Mouse (Mus musculus): ENCODE results near the gene Mob3c.
A peak's percentile ranks its signal among the peaks of the same experiment; 100 is the strongest.

DNA sequence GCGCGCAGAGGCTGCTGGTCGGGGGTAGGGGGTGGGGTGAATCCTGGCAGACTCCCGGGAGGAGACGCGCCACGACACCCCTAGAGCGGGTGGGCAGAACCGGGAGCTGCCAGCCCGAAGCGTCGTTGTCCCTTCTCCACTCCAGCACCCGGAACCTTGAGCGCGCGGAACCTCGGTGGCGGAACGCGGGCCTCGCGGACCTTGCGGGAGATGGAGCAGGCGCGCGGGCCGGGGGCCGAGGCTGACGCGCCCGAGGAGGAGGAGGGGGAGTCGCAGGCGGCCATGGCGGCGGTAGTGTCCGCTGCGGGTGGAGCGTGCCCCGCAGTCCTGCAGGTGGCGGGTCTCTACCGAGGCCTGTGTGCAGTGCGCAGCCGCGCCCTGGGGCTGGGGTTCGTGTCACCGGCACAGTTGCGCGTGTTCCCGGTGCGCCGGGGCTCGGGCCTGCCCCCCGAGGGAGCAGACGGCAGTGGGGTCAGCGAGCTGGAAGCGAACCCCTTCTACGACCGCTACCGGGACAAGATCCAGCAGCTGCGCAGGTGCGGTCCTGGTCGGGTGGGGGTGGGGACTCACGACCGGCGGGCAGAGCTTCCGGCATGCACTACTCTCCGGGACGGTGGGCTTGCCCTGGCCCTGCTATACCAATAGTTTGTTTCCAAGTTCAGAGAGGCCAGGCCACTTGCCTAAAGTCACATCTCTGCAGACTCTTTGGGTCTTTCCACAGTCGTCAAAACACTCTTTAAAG is 43.0 kb upstream of the Mob3c start, which contains the start of gene Atpaf1:
- TF ChIP-seq POLR2A (IDR thresholded peaks at IDR 0.05; ENCODE audit: low read depth, low read length) (peak; percentile 27), CTCF (conservative IDR thresholded peaks at IDR 0.05; ENCODE audit: insufficient read depth, insufficient read length, low read depth, low read length) (no peak)
